Mouse (Mus musculus) neural tube, embryonic 13.5 days (tissue): ENCODE measurements around the gene Myo1g. TPM values are rescaled to one million over a fixed set of nuclear protein-coding genes. Genes with fewer than 3 reads are reported as not detected.
A peak's percentile ranks its signal among the peaks of the same experiment; 100 is the strongest.

Experiments
- ATAC-seq: fragments of 200-750 bp; cut with Nextera tagmentation; 2 replicates; pipeline ENCODE4 v1.8.0; 2017; ENCODE audit warnings: low read depth, mild to moderate bottlenecking, moderate TSS enrichment, moderate library complexity
- H3K27ac ChIP-seq: fragments of 300-500 bp; sonication (generic); replicated peaks from 2 replicates; pipeline ENCODE4 v1.5.1; 2015; ENCODE audit warnings: moderate library complexity, mild to moderate bottlenecking, inconsistent platforms
- H3K27me3 ChIP-seq: fragments of 300-500 bp; sonication (generic); 2 replicates; pipeline ENCODE4 v1.6.1; 2015; ENCODE audit warnings: mild to moderate bottlenecking, inconsistent platforms
- H3K36me3 ChIP-seq: fragments of 300-500 bp; sonication (generic); 2 replicates; pipeline ENCODE4 v1.6.1; 2015; ENCODE audit warnings: mild to moderate bottlenecking, inconsistent platforms
- H3K4me1 ChIP-seq: fragments of 300-500 bp; sonication (generic); replicated peaks from 2 replicates; pipeline ENCODE4 v1.6.1; 2015; ENCODE audit warnings: inconsistent platforms
- H3K4me2 ChIP-seq: fragments of 300-500 bp; sonication (generic); 2 replicates; pipeline ENCODE4 v1.6.1; 2015; ENCODE audit warnings: inconsistent platforms, mild to moderate bottlenecking, moderate library complexity
- H3K4me3 ChIP-seq: fragments of 300-500 bp; sonication (generic); 2 replicates; pipeline ENCODE4 v1.5.1; 2015; ENCODE audit warnings: mild to moderate bottlenecking, inconsistent platforms
- H3K9ac ChIP-seq: fragments of 300-500 bp; sonication (generic); 2 replicates; pipeline ENCODE4 v1.6.1; 2015; ENCODE audit warnings: moderate library complexity, mild to moderate bottlenecking, inconsistent platforms
- H3K9me3 ChIP-seq: fragments of 300-500 bp; sonication (generic); 2 replicates; pipeline ENCODE4 v1.6.1; 2016; ENCODE audit warnings: inconsistent platforms
- WGBS: fragments of 180-500 bp; shearing (Covaris S2); methylation state at CpG from one replicate; pipeline ENCODE4 v1.1.7; 2015; 5-methylcytosine and 5-hydroxymethylcytosine counted together
- polyA plus RNA-seq: library from polyadenylated mRNA; unstranded; fragments of >200 nt; fragmentation: Nextera tagmentation; extraction: Ambion mirVana; gene quantifications from 2 replicates; pipeline ENCODE4 v1.2.1, GENCODE M21; 2015

The Myo1g gene
- polyA plus RNA-seq, 1 experiment from 2014 or later = 0.52 TPM

DNA sequence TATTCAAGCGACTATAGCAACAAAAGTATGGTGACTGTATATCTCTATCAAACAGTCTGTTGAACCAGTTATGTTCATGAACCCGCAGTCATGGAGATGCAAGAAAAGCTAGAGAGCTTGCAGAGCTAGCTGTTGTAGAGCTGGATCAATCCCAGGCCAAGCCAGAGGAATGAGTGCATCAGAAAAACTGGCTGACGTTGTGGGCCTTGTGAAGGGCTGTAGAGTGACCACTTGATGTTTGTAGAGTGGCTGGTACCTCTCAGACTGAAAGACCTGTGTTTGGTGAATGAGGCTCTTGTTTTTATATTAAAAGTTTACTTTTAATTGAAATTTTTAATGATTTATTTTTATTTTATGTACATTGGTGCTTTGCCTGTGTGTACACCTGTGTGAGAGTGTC is 29.4 kb upstream of the Myo1g start:
- peaks cover 20% of the 10 kb centered on the region for H3K4me1 ChIP-seq
- 95% methylated on average over 3 of the region's 3 CpGs for WGBS
- no peak for ATAC-seq

DNA sequence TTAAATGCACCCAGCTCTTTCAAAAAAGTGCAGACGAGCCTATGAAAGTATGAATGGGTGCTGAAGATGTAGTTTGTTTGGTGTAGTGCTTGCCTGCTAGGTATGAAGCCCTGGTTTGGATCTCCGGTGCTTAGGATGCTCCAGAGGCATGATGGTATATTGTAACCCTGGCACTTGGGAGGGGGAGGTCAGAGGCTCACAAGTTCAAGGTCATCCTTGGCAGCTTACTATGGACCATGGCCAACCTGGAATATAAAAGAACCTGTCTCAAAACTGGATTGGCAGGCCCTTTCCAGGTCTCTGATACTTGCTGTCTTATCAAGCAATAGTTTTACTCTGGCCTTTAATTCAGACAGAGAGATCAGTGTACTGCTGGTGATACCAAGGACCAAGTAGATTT is 29.0 kb upstream of the Myo1g start:
- H3K4me2 ChIP-seq = no peak overlapping the region
- H3K4me1 ChIP-seq = peaks cover 20% of the 10 kb centered on the region
- H3K36me3 ChIP-seq = peaks cover 10% of the 10 kb centered on the region; the same call in 1 of the 2 replicates
- H3K9ac ChIP-seq = no peak overlapping the region
- H3K9me3 ChIP-seq = no peaks in the 10 kb centered on the region
- no peak for ATAC-seq
- no peak overlapping the region for H3K27ac ChIP-seq
- no peak overlapping the region for H3K4me3 ChIP-seq
- H3K27me3 ChIP-seq = no peaks in the 10 kb centered on the region
- 90% methylated on average over 2 of the region's 2 CpGs for WGBS

More for the DNA sequence above, 29.4 kb upstream of the Myo1g start:
- no peaks in the 10 kb centered on the region for H3K27me3 ChIP-seq
- H3K27ac ChIP-seq = no peak overlapping the region
- H3K9ac ChIP-seq = no peak overlapping the region
- H3K4me3 ChIP-seq = no peak overlapping the region
- no peak overlapping the region for H3K4me2 ChIP-seq
- no peaks in the 10 kb centered on the region for H3K9me3 ChIP-seq
- H3K36me3 ChIP-seq = peaks cover 10% of the 10 kb centered on the region; the same call in 1 of the 2 replicates

DNA sequence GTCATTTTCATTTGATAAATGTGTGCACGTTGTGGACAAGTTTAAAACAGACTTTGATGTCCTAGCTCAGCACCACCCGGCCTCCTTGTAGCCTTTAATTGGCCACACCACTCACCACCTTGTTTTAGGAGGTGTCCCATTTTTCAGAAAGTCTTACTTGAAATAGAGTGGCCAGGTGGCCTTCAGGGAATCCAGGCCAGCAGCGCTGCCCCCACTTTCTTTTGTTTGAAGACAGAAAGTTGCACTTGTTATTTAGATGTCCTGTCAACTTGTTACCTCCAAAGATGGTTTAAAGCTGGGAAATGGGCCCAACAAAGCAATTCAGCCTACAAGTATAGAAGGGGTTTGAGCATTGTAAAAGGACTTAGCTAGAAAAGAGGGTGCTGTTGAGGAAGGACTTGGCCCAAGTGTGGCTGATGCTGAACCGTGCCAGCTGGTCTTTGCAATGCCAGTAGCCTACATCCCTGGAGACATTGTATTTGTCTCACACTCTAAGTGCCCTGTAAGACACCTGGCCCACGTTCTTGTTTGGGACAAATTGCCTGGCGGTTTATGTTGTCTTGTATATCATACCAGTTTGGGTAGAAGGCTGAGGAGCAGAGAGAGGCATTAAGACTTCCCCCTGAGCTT is 27.0 kb upstream of the Myo1g start:
- Histone ChIP-seq H3K4me1 (peaks cover 20% of the 10 kb centered on the region), H3K9me3 (no peaks in the 10 kb centered on the region), H3K27me3 (no peaks in the 10 kb centered on the region), H3K9ac (peak overlapping the region; percentile 96), H3K4me3 (peak overlapping the region; percentile 84), H3K4me2 (peak overlapping the region; percentile 76), H3K27ac (peak overlapping the region; percentile 97; the same call in 1 of the 2 replicates), H3K36me3 (peaks cover 5% of the 10 kb centered on the region; the same call in 1 of the 2 replicates)
- 27% methylated on average over 6 of the region's 6 CpGs for WGBS
- no peak for ATAC-seq

DNA sequence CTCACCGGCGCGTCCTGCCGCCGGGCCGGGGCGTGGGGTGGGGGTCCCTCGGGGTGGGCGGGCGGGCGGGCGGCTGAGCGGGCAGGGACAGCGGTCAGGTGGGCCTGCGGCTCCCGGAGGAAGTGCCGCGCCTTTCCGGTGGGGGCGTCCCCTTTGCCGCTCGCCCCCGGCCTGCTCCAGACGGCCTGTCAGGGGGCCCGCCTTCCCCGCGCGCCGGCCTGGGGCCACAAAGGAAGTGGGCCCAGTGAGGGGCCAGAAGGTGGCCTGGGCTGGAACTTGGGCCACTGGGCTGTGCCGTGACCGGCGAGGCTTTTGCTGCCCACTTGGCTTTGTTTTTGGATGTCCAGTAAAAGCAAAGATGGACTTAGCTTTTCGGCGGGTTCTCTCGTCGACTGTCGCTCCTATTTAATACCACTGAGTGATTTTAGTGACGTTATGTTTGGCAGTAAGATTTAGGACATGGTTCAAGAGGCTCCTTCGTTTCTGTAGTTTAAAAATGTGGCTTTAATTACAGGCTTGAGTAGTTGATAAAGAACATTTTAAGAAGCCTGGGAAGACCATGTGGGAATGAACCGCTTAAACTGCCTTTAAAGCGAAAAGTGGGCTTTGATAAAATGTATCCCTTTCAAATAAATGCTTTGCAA is 26.4 kb upstream of the Myo1g start:
- Histone ChIP-seq H3K27me3 (no peaks in the 10 kb centered on the region), H3K9ac (peak overlapping the region; percentile 96), H3K27ac (peak overlapping the region; percentile 97), H3K9me3 (no peaks in the 10 kb centered on the region), H3K4me1 (peaks cover 20% of the 10 kb centered on the region), H3K36me3 (peaks cover 5% of the 10 kb centered on the region; the same call in 1 of the 2 replicates), H3K4me3 (peak overlapping the region; percentile 84), H3K4me2 (peak overlapping the region; percentile 76)
- peak; percentile 67 for ATAC-seq
- WGBS = 2% methylated on average over 27 of the region's 41 CpGs

DNA sequence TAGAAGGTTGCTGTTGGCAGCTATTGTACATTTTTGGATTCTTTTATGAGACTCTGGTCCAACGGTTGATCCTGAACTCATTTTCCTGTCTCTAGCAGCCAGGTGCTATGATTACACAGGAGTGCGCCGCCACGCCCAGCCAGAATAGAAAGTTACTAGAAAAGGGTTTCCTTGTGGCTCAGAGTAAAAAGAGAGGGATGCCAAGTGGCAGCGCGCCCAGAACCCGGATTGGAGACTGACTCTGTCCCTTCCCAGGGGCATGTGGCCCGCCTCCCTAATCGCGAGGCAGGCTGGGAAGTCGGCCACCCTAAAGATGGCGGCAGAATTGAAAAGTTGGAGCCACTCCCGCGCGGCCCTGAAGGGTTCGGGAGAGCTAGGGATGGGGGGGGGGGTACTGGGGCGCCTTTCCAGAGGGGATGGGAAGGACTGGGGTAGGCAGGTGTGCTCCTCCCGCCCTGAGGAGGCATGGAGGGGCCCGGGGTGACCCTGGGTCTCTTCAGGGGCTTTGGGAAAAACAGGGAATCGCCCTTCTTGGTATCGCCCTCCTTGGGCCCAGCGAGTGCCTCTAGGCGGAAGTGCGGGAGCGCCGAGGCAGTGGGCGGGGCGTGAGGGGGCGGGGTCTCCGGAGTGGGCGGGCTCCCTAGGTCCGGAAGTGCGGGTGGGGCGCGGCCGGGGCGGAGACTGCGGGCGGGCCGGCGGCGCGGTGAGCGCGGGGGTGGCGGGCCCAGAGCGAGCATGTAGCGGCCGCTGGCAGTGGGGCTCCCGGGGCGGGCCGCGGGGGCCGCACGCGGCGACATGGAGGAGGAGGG is 25.6 kb upstream of the Myo1g start, which contains the start of gene Ccm2:
Gene Ccm2 (plus strand): TSS at position 683 of the 809 bp plus-strand sequence.
- peak; percentile 97 for ATAC-seq
- Histone ChIP-seq H3K9me3 (no peaks in the 10 kb centered on the region), H3K4me2 (peak within 1 kb of the TSS; percentile 76), H3K9ac (peak within 1 kb of the TSS; percentile 96), H3K4me3 (peak within 1 kb of the TSS; percentile 84), H3K27me3 (no peaks in the 10 kb centered on the region), H3K27ac (peak within 1 kb of the TSS; percentile 97), H3K36me3 (no peaks in the 10 kb centered on the region), H3K4me1 (peaks cover 20% of the 10 kb centered on the region)
- WGBS = under 1% methylated on average over 48 of the region's 57 CpGs

DNA sequence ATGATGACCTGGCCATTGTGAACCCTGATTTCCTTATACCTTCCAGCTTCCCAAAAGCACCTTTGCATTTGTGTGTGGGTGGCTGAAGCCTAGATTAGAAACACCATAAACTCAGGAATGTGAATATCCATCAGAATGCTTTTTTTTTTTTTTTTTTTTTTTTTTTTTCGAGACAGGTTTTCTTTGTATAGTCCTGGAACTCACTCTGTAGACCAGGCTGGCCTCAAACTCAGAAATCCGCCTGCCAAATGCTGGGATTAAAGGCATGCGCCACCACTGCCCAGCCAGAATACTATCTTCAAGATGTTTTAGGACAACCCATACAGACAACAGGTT is 25.1 kb upstream of the Myo1g start:
- peaks cover 20% of the 10 kb centered on the region for H3K4me1 ChIP-seq
- H3K27me3 ChIP-seq = no peaks in the 10 kb centered on the region
- no peaks in the 10 kb centered on the region for H3K36me3 ChIP-seq
- peak overlapping the region; percentile 76 for H3K4me2 ChIP-seq
- H3K9me3 ChIP-seq = no peaks in the 10 kb centered on the region
- peak; percentile 25 for ATAC-seq
- peak overlapping the region; percentile 97 for H3K27ac ChIP-seq
- H3K4me3 ChIP-seq = peak overlapping the region; percentile 84
- peak overlapping the region; percentile 96 for H3K9ac ChIP-seq
- WGBS = 28% methylated on average over 3 of the region's 3 CpGs

DNA sequence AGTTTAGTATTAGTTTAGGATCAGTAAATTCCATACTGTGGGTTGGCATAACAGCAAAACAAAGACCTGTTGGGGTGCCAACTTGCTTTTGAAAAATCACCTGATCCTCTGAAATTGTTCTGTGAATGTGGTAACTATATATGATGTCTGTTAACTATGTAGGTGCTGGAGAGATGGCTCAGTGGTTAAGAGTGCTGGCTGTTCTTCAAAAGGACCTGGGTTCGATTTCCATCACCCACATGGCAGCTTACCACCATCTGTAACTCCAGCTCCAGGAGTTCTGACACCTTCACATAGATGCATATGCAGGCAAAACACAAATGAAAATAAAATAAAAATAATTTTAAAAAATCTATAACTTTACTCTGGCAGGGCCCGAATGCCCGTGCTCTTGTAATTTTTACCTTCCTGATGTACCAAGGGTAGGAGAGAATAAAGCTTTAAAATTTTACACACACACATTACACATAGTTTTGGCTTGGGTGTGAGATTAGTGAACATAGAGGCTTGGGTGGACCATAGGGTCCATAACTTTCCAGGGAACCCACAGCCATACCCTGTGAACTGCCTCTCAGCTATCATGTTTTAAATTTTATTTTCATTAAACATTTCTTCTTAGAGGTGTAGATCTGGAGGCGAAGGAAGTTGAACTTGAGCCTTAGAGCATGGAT is 24.6 kb upstream of the Myo1g start:
- no peaks in the 10 kb centered on the region for H3K36me3 ChIP-seq
- H3K27me3 ChIP-seq = no peaks in the 10 kb centered on the region
- peak overlapping the region; percentile 97; the same call in 1 of the 2 replicates for H3K27ac ChIP-seq
- H3K4me3 ChIP-seq = no peak overlapping the region
- WGBS = 100% methylated on average over 4 of the region's 4 CpGs
- no peak for ATAC-seq
- peak overlapping the region; percentile 76 for H3K4me2 ChIP-seq
- H3K4me1 ChIP-seq = peaks cover 20% of the 10 kb centered on the region
- H3K9ac ChIP-seq = no peak overlapping the region; the same call in 1 of the 2 replicates
- H3K9me3 ChIP-seq = no peaks in the 10 kb centered on the region

DNA sequence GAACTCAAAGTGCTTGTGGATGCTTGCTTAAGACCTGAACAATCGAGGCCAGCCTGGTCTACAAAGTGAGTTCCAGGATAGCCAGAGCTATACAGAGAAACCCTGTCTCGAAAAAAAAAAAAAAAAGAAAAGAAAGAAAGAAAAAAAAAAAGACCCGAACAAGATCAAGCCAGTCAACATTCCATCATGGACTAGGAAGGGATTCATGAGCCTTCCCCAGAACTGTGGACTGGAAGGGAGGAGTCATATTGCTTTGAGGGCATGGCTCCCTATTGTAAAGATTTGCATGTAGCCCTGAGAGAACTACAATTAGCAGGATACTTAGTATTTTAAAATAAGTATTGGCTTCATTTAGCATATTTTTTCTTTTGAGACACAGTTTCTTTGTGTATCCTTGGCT is 23.9 kb upstream of the Myo1g start:
- Histone ChIP-seq H3K27ac (no peak overlapping the region), H3K36me3 (no peaks in the 10 kb centered on the region), H3K4me2 (no peak overlapping the region), H3K9me3 (no peaks in the 10 kb centered on the region), H3K9ac (no peak overlapping the region), H3K27me3 (no peaks in the 10 kb centered on the region), H3K4me3 (no peak overlapping the region), H3K4me1 (peaks cover 20% of the 10 kb centered on the region)
- ATAC-seq = no peak
- WGBS = 90% methylated on average over 3 of the region's 3 CpGs

DNA sequence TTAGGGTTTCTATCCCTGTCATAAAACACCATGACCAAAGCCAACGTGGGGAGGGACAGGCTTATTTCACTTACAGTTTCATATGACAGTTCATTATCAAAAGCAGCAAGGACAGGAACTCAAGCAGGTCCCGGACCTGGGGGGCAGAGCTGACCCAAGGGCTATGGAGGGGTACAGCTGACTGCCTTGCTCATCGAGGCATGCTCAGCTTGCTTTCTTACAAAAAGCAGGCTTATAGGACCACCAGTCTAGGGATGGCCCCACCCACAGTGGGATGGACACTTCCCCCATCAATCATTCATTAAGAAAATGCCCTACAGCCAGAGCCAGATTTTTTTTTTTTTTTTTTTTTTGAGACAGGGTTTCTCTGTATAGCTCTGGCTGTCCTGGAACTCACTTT is 10.0 kb upstream of the Myo1g start:
- Histone ChIP-seq H3K9me3 (no peaks in the 10 kb centered on the region), H3K4me2 (no peak overlapping the region), H3K9ac (no peak overlapping the region), H3K4me1 (peaks cover 24% of the 10 kb centered on the region), H3K36me3 (peaks cover 10% of the 10 kb centered on the region), H3K4me3 (no peak overlapping the region), H3K27ac (no peak overlapping the region), H3K27me3 (no peaks in the 10 kb centered on the region)
- ATAC-seq = no peak
- 90% methylated on average over 3 of the region's 3 CpGs for WGBS

DNA sequence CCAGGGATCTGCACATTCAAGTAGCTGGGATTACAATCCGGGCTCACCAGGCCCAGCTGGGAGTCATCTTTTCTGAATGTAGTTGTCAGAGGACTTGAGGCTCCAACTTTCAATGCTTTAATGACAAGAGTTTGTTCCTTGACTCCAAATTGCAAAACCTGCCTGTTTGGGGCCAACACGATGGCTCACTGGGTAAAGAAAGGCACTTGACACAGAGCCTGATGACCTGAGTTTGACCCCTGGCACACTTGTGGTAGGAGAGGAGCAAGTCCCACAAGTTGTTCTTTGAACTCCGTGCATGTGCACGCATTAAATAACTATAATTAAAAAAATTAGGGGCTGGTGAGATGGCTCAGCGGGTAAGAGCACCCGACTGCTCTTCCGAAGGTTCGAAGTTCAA is 9.2 kb upstream of the Myo1g start:
- Histone ChIP-seq H3K4me2 (no peak overlapping the region), H3K9ac (no peak overlapping the region)
- no peak for ATAC-seq

DNA sequence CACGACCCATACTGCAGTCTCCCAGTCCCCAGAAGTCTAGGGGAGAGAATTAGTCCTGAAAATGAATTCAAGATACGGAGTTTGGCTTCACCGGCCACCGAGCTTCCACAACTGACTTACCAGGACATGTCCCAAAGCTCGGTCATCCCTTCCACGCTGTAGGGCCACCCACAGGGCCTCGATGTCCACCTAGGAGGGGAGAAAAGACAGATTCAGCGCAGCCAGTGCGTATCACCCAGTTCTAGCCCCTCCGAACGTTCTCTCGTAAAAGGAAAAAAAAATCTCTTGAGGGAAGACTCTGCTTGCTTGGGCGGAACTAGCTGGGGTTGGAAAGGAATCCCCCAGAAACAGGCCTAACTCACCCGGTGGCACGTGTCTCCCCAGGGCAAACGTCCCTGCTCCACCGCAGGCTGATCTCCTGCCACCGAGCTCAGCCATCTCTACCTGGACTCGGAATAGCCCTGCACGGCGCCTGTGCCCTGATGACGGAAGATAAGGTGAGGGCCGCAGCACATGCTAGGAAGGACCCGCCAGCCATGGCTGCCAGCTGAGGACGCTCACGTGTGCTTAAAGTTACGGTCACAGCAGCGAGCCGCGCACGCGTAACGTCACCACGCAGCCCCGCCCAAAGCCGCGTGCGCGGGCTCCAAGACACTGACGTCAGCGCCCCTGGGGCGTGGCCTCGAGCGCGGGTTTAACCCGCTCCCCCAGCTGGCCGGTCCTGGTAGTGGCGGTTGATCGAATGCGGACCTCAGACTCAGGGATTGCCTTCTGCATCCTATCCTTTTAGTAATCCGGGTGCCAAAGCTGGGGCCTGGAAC is 7.6 kb upstream of the Myo1g start:
- WGBS = under 1% methylated on average over 51 of the region's 51 CpGs
- H3K27ac ChIP-seq = peak overlapping the region; percentile 80

More for the DNA sequence above, 9.2 kb upstream of the Myo1g start:
- Histone ChIP-seq H3K27me3 (no peaks in the 10 kb centered on the region), H3K9me3 (no peaks in the 10 kb centered on the region), H3K4me3 (no peak overlapping the region), H3K4me1 (peaks cover 28% of the 10 kb centered on the region), H3K36me3 (peaks cover 18% of the 10 kb centered on the region), H3K27ac (no peak overlapping the region)
- WGBS = 88% methylated on average over 8 of the region's 8 CpGs

More for the DNA sequence above, 7.6 kb upstream of the Myo1g start:
- H3K9ac ChIP-seq = peak overlapping the region; percentile 87
- no peaks in the 10 kb centered on the region for H3K27me3 ChIP-seq
- ATAC-seq = peak; percentile 96
- peaks cover 30% of the 10 kb centered on the region for H3K36me3 ChIP-seq
- H3K4me3 ChIP-seq = peak overlapping the region; percentile 63
- H3K4me1 ChIP-seq = peaks cover 28% of the 10 kb centered on the region
- H3K9me3 ChIP-seq = no peaks in the 10 kb centered on the region
- H3K4me2 ChIP-seq = peak overlapping the region; percentile 94
